ENCODE assay signal across 8 mouse cellular contexts in genomic region chr11:120571122-120571521, GRCm38 (mm10). TPM values are rescaled to one million over a fixed set of nuclear protein-coding genes. Genes with fewer than 3 reads are reported as not detected.
A peak's percentile ranks its signal among the peaks of the same experiment; 100 is the strongest.
DNase-seq lines count a peak whose midpoint lies in the region; ATAC-seq and TF ChIP-seq lines count a peak whose summit lies in the region.
"Had no signal": no experiment of that assay in that cellular context is flagged by ENCODE, and none has a peak within 500 bp of the region (broad histone marks: within the 10 kb centered on the region; RNA-seq: fewer than 3 reads in every experiment).

No protein-coding gene starts in this region.

- H3ac ChIP-seq in C2C12 (ENCODE audit: control insufficient read depth, insufficient read length, low read depth): peak overlapping the region; percentile 64

- H3K27me3 ChIP-seq in C2C12 (ENCODE audit: control insufficient read depth, insufficient read depth, insufficient read length): no peaks in the 10 kb centered on the region
- H3K27me3 ChIP-seq in hindbrain, embryonic 13.5 days: no peaks in the 10 kb centered on the region
- H3K27me3 ChIP-seq in megakaryocyte, embryonic 14.5 days (replicated peaks): no peaks in the 10 kb centered on the region

- in situ Hi-C loops in ES-E14 (cut with MboI; ENCODE audit: low sequenced_read_pairs in 2 of 2, unreplicated experiment in 2 of 2): no loop called here

- peak overlapping the region; percentile 91 for H3K4me3 ChIP-seq in C2C12 (ENCODE audit: insufficient read depth, poor library complexity, severe bottlenecking)
- H3K4me3 ChIP-seq in ES-E14 (ENCODE audit: insufficient read depth in 1 of 2, low read depth in 1 of 2, low read length in 2 of 2, poor library complexity in 1 of 2, severe bottlenecking in 1 of 2): peak overlapping the region in 1 of 2 experiments; percentile 85; a peak in 1 of 4 replicates
- H3K4me3 ChIP-seq in hindbrain, embryonic 13.5 days: peak overlapping the region; percentile 96
- H3K4me3 ChIP-seq in megakaryocyte, embryonic 14.5 days (replicated peaks): peak overlapping the region; percentile 99

- H3K27ac ChIP-seq in ES-E14 (ENCODE audit: insufficient read depth, low read depth, low read length, poor library complexity, severe bottlenecking): no peak overlapping the region
- H3K27ac ChIP-seq in hindbrain, embryonic 13.5 days: no peak overlapping the region

- 86% methylated on average over 3 of the region's 3 CpGs for WGBS in hindbrain, embryonic 13.5 days

- H3K9me3 ChIP-seq in ES-E14 (ENCODE audit: control insufficient read depth, insufficient read depth, low read depth, low read length): no peaks in the 10 kb centered on the region
- H3K9me3 ChIP-seq in hindbrain, embryonic 13.5 days: no peaks in the 10 kb centered on the region
- H3K9me3 ChIP-seq in megakaryocyte, embryonic 14.5 days: no peaks in the 10 kb centered on the region

- H3K79me2 ChIP-seq in C2C12 (ENCODE audit: control insufficient read depth, insufficient read depth): peaks cover 76% of the 10 kb centered on the region

- H3K4me2 ChIP-seq in hindbrain, embryonic 13.5 days: peak overlapping the region; percentile 75

- no peak for TF ChIP-seq CTCF in C2C12 (IDR thresholded peaks at IDR 0.05; ENCODE audit: control insufficient read depth, insufficient read depth, insufficient read length)

- no peak for ATAC-seq in hindbrain, embryonic 13.5 days (ENCODE audit: low FRiP score)

- peaks cover 41% of the 10 kb centered on the region for H3K79me3 ChIP-seq in C2C12 (ENCODE audit: low read depth)

- no peak for DNase-seq in ES-E14 (ENCODE audit: low read depth, low spot score)
- DNase-seq in spleen, postnatal 14 days (ENCODE audit: low spot score in 2 of 2): no peak
- no peak for DNase-seq in cerebellum, adult 11-12 months
- DNase-seq in layer of hippocampus, adult 11-12 months (ENCODE audit: low spot score): no peak
- DNase-seq: kidney, postnatal 14 days had no signal

- H3K36me3 ChIP-seq in C2C12 (ENCODE audit: control insufficient read depth, insufficient read depth): peaks cover 50% of the 10 kb centered on the region
- peaks cover 39% of the 10 kb centered on the region for H3K36me3 ChIP-seq in ES-E14 (ENCODE audit: control insufficient read depth, insufficient read depth, low read length, poor library complexity, severe bottlenecking)
- H3K36me3 ChIP-seq in hindbrain, embryonic 13.5 days: peaks cover 48% of the 10 kb centered on the region
- H3K36me3 ChIP-seq in megakaryocyte, embryonic 14.5 days (replicated peaks; ENCODE audit: low read length): peaks cover 49% of the 10 kb centered on the region

- peak overlapping the region; percentile 87; the same call in 1 of the 2 replicates for H3K9ac ChIP-seq in ES-E14 (ENCODE audit: insufficient read depth, low read depth, low read length, poor library complexity, severe bottlenecking)
- H3K9ac ChIP-seq in hindbrain, embryonic 13.5 days: peak overlapping the region; percentile 95

- H3K4me1 ChIP-seq in ES-E14 (ENCODE audit: control insufficient read depth in 2 of 2, insufficient read depth in 2 of 2, low read length in 2 of 2, poor library complexity in 1 of 2): peaks cover 1 to 5% of the 10 kb centered on the region in 2 experiments; a peak in 2 of 4 replicates
- H3K4me1 ChIP-seq in hindbrain, embryonic 13.5 days (replicated peaks): peaks cover 28% of the 10 kb centered on the region
- peaks cover 70% of the 10 kb centered on the region for H3K4me1 ChIP-seq in megakaryocyte, embryonic 14.5 days

TF ChIP-seq in C2C12, 6 proteins besides CTCF, POLR2A, EP300 and RAD21:
- TF ChIP-seq USF1 (IDR thresholded peaks at IDR 0.05; ENCODE audit: low read depth): no peak
- TF ChIP-seq MYOG (IDR thresholded peaks at IDR 0.05; ENCODE audit: control insufficient read depth, extremely low read depth, insufficient read length): no peak
- no peak for TF ChIP-seq MYOD1 (IDR thresholded peaks at IDR 0.05; ENCODE audit: control insufficient read depth, insufficient read length, low read depth)
- TF ChIP-seq CEBPB (IDR thresholded peaks at IDR 0.05; ENCODE audit: low read depth): no peak
- no peak for TF ChIP-seq FOSL1 (IDR thresholded peaks at IDR 0.05; ENCODE audit: insufficient read depth, low read length, poor library complexity, severe bottlenecking)
- no peak for TF ChIP-seq MAX (IDR thresholded peaks at IDR 0.05)

TF ChIP-seq in ES-E14, 5 proteins besides CTCF, POLR2A, EP300 and RAD21:
- TF ChIP-seq HCFC1 (IDR thresholded peaks at IDR 0.05; ENCODE audit: borderline replicate concordance, insufficient read depth, low read length) (no peak), ZC3H11A (IDR thresholded peaks at IDR 0.05; ENCODE audit: borderline replicate concordance, low read depth, low read length) (no peak)

RNA-seq across cellular contexts. Expression of gene P4hb, which starts 1.9 kb away (rescaled TPM):
- polyA plus RNA-seq in C2C12 (2012; fragmentation: generic; extraction: Trizol): 519 TPM
- total RNA-seq in ES-E14 (2012; rRNA removed): 904 and 977 TPM in 2 replicates
- polyA plus RNA-seq in hindbrain, embryonic 13.5 days (2015; fragmentation: Nextera tagmentation; extraction: Ambion mirVana): 289 and 294 TPM in 2 replicates
- 1,223 and 1,872 TPM in 2 replicates for polyA plus RNA-seq in megakaryocyte, embryonic 14.5 days (2012; ENCODE audit: insufficient read depth, low replicate concordance)

RNA-seq across cellular contexts. Expression of gene Arhgdia, which starts 10.3 kb away (rescaled TPM):
- polyA plus RNA-seq in C2C12 (2012; fragmentation: generic; extraction: Trizol): 1,072 TPM
- total RNA-seq in ES-E14 (2012; rRNA removed): 161 and 253 TPM in 2 replicates
- 471 and 481 TPM in 2 replicates for polyA plus RNA-seq in hindbrain, embryonic 13.5 days (2015; fragmentation: Nextera tagmentation; extraction: Ambion mirVana)
- polyA plus RNA-seq in megakaryocyte, embryonic 14.5 days (2012; ENCODE audit: insufficient read depth, low replicate concordance): 1,582 and 1,923 TPM in 2 replicates

RNA-seq across cellular contexts. Expression of gene Ppp1r27, which starts 20.2 kb away (rescaled TPM):
- 0.12 TPM for polyA plus RNA-seq in C2C12 (2012; fragmentation: generic; extraction: Trizol)
- not detected in 2 replicates for total RNA-seq in ES-E14 (2012; rRNA removed)
- not detected in 2 replicates for polyA plus RNA-seq in hindbrain, embryonic 13.5 days (2015; fragmentation: Nextera tagmentation; extraction: Ambion mirVana)
- polyA plus RNA-seq in megakaryocyte, embryonic 14.5 days (2012; ENCODE audit: insufficient read depth, low replicate concordance): 0.25 TPM in 1 of 2 replicates, not detected in the other

RNA-seq across cellular contexts. Expression of gene Mcrip1, which starts 21.6 kb away (rescaled TPM):
- 90.7 TPM for polyA plus RNA-seq in C2C12 (2012; fragmentation: generic; extraction: Trizol)
- 18.9 and 20.2 TPM in 2 replicates for total RNA-seq in ES-E14 (2012; rRNA removed)
- 234 and 241 TPM in 2 replicates for polyA plus RNA-seq in hindbrain, embryonic 13.5 days (2015; fragmentation: Nextera tagmentation; extraction: Ambion mirVana)
- polyA plus RNA-seq in megakaryocyte, embryonic 14.5 days (2012; ENCODE audit: insufficient read depth, low replicate concordance): 227 and 338 TPM in 2 replicates

RNA-seq across cellular contexts. Expression of gene Alyref, which starts 27.0 kb away (rescaled TPM):
- polyA plus RNA-seq in C2C12 (2012; fragmentation: generic; extraction: Trizol): 218 TPM
- 300 and 397 TPM in 2 replicates for total RNA-seq in ES-E14 (2012; rRNA removed)
- 267 and 290 TPM in 2 replicates for polyA plus RNA-seq in hindbrain, embryonic 13.5 days (2015; fragmentation: Nextera tagmentation; extraction: Ambion mirVana)
- polyA plus RNA-seq in megakaryocyte, embryonic 14.5 days (2012; ENCODE audit: insufficient read depth, low replicate concordance): 25.9 and 253 TPM in 2 replicates
